Mouse (Mus musculus): ENCODE measurements around the gene Rtn2. TPM values are rescaled to one million over a fixed set of nuclear protein-coding genes. Genes with fewer than 3 reads are reported as not detected.
A peak's percentile ranks its signal among the peaks of the same experiment; 100 is the strongest.

The Rtn2 gene
- total RNA-seq, 2 experiments from 2014 or later: 19.3 to 28.8 TPM

- no peak for DNase-seq (ENCODE audit: low spot score in 2 of 2)
These were observed 34.2 kb downstream of the Rtn2 start for GRCm38 (mm10) chr7:19316451-19317161.

DNA sequence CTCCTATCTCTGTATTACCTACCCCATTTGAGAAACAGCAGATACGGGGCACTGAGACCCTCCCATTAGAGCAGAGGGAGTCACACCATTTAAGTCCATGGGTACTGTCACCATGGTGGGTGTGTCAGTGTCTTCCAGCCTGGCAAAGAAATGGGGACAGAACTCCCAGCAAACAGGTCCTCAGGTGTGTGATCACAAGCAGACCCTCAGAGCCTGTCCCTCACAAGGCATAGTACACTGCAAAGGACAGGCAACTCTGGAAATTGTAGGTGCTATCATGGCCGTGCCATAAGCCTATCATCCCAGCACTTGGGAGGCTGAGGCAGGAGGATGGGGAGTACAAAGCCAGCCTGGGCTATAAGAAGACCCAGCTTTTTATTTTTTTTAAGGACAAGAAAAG is 35.8 kb downstream of the Rtn2 start:
- DNase-seq (ENCODE audit: low spot score in 2 of 2): no peak

DNA sequence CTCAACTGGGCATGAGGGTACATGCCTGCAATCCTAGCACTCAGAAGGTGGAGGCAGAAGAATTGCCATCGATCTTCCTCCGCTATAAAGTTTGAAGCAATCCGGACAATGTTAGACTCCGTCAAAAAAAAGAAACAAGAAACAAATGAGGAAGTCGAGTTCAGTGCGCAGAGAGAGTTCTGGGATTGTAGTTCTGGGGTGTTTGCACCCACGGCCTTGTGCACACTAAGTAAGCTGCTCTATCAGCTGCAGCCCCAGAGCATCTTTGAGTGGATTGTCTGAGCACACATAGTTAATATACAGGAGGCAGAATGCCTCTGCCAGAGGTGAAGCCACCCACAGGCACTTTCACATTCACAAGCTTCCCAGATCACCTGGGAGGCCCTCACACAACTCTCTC is 36.3 kb downstream of the Rtn2 start:
- DNase-seq (ENCODE audit: low spot score in 2 of 2): no peak

GRCm38 (mm10) chr7:19319458-19319857 is 37.0 kb downstream of the Rtn2 start:
- no peak for DNase-seq (ENCODE audit: low spot score in 2 of 2)

GRCm38 (mm10) chr7:19319906-19320305 is 37.5 kb downstream of the Rtn2 start:
- DNase-seq (ENCODE audit: low spot score in 2 of 2): peak; percentile 91

- no peak for DNase-seq (ENCODE audit: low spot score in 2 of 2)
These were observed 38.2 kb downstream of the Rtn2 start for GRCm38 (mm10) chr7:19320637-19321036.

- no peak for DNase-seq (ENCODE audit: low spot score in 2 of 2)
These were observed 39.0 kb downstream of the Rtn2 start for GRCm38 (mm10) chr7:19321464-19321863.

DNA sequence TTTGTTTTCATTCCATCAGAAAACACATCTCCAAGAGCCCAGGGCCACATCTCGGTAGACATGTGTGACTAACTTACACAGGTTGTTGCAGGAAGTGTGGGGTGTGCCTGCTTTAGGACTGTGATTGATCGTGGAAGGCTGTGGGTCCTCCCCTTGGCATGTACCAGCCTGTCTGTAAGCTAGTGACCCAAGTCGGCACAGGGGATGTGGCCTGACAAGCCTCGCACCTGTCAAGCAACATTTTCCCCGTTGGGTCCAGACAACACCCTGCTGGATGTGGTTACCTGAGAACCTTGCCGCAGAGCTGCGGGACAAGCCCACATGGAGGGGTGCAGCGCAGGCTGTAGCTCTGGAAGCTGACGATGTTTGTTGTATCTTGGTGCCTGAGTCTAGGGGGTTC is 40.1 kb downstream of the Rtn2 start:
- no peak for DNase-seq (ENCODE audit: low spot score in 2 of 2)

DNA sequence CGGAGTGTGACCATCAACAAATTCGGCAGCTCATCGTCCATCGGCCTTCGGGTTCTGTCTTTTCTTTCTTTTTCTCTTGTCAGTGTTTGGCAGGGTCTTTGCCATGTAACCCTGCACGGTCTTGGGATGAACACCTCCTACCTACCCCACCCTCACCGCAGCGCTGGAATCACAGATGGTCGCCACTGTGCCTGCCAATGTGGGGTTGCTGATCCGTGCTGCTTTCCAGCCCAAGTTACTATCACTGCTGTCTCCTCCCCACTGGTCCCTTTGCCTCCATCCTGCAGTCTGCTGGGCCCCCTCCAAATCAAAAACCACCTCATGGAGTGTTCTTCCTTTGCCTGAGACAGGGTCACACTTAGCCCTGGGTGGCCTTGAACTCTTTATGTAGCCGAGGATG is 41.8 kb downstream of the Rtn2 start:
- no peak for DNase-seq (ENCODE audit: low spot score in 2 of 2)

DNA sequence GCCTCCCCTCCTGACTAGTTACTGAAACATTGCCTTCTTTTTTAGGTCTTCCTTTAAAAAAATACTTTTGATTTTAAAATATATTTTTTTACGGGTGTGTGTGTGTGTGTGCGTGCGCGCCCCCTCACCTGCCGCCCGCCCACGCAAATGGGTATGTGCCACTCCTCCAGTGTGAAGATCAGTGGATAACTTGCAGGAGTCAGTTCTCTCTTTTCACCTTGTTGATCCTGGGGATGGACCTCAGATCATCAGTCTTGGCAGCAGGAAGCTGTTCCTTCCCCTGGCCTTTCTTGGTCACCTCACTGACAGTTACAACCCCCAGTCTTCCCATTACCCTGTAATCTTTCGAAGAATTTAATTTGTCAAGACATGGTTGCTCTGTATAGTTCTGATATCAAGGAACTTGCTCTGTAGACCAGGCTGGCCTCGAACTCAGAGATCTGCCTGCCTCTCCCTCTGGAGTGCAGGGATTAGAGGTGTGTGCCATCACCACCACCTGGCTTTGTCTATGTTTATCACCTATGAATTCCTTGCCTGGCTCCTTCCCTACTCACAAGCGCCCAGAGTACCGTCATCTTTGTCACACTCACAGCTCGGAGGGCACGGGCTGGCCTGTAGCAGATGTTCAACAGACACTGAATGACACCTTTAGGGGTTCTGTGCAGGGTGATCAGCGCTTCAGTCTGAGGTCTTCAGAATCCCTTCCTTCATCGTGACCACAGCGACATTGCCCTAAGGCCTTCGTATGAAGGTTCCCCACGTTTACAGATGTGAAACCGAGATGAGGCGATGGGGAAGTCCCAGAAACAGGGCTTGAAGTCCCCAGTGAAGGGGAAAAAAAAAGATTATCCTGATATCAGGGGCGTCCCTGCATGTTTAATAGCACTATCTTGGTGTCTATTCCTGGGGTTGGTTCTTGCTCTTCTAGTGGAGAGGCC is 43.1 kb downstream of the Rtn2 start:
- no peak for DNase-seq (ENCODE audit: low spot score in 2 of 2)

DNA sequence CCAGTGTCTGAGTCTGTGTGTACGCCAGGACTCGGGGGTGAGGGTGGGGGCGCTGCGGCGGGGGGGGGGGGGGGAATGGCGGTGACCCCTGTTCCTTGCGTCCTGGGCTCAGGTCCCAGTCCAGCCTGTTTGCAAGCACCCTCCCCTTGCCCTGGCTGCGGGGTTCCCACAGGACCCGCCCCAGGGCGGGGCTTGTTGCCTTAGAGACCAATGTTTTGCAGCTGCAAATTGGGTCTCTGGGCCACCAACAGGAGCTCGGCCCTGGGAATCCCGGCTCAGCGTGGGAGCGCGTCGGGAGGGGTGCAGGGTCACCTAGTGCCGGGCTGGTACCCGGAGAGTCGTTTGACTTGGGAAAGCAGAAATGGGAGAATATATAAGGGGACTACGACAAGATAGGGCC is 43.9 kb downstream of the Rtn2 start:
- DNase-seq (ENCODE audit: low spot score in 2 of 2): peak; percentile 76 to 79

- DNase-seq (ENCODE audit: low spot score in 2 of 2): peak; percentile 74 to 76
These were observed 44.7 kb downstream of the Rtn2 start for GRCm38 (mm10) chr7:19327128-19327527.

- DNase-seq (ENCODE audit: low spot score in 2 of 2): no peak
These were observed 45.4 kb downstream of the Rtn2 start for GRCm38 (mm10) chr7:19327782-19328181.

- DNase-seq (ENCODE audit: low spot score in 2 of 2): no peak
These were observed 46.0 kb downstream of the Rtn2 start for GRCm38 (mm10) chr7:19328425-19328824.

DNA sequence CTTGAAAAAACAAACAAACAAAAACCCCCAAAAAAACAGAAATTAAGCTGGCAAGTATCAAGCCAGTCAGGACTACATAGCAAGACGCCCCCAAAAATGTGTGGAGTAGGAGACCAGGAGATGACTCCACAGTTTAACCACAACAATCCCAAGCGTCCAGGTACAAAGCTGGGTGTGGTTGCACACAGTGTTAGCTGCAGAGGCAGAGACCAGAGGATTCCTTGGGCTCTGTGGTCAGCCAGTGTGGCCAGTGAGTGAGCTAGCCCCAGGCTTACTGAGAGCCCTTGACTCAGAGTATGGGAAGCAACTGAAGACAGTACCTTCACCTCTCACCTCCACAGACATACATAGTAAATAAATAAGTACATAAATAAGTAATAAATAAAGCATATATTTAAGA is 49.5 kb downstream of the Rtn2 start:
- DNase-seq (ENCODE audit: low spot score in 2 of 2): no peak

- peak; percentile 52 to 59 for DNase-seq (ENCODE audit: low spot score in 2 of 2)
These were observed 50.4 kb downstream of the Rtn2 start for GRCm38 (mm10) chr7:19332709-19333352.

GRCm38 (mm10) chr7:19335583-19335982 is 53.2 kb downstream of the Rtn2 start:
- DNase-seq (ENCODE audit: low spot score in 2 of 2): no peak

GRCm38 (mm10) chr7:19337122-19337521 is 54.7 kb downstream of the Rtn2 start:
- DNase-seq (ENCODE audit: low spot score in 2 of 2): no peak

- no peak for DNase-seq (ENCODE audit: low spot score in 2 of 2)
These were observed 55.6 kb downstream of the Rtn2 start for GRCm38 (mm10) chr7:19338060-19338459.

GRCm38 (mm10) chr7:19338596-19338995 is 56.2 kb downstream of the Rtn2 start:
- no peak for DNase-seq (ENCODE audit: low spot score in 2 of 2)

DNA sequence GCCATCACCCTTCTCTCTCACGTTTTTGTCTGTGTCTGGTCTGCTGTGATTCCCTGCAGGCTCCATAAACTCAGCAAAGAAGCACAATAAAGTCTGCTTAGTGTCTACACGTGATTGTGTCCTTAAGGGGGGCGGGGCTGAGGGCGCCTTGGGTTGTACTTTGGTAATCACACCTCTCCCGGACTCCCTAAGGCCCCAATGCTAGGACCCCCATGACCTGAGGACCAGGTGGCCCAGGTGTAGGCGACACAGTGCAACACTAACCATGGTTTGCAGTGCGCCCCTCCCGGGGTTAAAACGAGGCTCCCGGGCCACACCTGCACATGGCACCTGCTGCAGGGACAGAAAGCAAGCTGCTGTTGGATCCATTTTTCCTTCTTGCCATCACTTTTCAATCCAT is 58.8 kb downstream of the Rtn2 start:
- DNase-seq (ENCODE audit: low spot score in 2 of 2): no peak
